Mouse (Mus musculus): ENCODE measurements around the gene Sowahb. TPM values are rescaled to one million over a fixed set of nuclear protein-coding genes. Genes with fewer than 3 reads are reported as not detected.

Gene Sowahb
- polyA plus RNA-seq, 1 experiment from 2014 or later, result not detected

DNA sequence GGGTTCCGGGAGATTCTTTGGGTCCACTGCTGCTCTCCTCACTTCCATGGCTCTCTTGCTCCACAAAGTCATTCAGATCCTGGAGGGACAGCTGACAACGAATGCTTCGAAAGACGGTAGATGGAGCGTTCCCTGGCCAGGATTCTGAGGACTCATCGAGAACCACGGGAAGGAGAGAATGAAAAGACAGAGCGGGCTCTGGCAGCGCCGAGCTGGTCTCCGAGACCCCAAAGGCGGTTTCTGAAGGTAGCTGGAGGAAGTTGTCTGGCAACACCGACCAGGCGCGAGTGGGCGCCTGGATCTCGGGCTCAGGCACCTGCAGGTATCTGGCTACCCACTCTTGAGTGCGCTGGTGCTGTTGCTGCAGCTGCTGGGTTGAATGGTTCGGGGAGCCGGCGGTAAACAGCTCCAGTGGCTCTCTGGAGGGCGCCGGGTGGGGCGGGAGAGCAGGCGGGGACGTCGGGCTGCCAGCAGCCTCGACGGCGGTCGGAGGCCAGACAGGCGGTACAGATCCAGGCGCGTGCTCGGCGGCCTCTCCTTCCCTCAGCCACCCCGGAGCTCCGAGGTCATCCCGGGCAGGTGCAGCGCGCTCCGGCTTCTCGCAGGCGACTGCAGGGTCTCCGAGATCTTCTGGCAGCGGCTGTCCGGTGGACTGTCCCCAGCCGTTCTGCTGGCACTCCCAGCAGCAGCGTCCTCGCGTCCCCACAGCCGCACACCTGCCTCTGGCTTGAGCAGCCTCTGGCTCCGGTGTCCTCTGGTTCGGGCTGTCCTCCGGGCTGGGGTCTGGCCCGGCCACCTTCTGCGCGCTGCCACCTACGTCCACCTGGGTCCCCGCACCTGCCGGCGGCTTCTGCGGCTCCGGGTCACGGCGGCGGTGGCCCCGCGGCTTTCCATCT lies 886 bp downstream of the Sowahb start:
- no peaks in the 10 kb centered on the region for H3K36me3 ChIP-seq (replicated peaks; ENCODE audit: control insufficient read depth, insufficient read depth)
- 2% methylated on average over 66 of the region's 69 CpGs for WGBS
- H3K9me3 ChIP-seq (ENCODE audit: control insufficient read depth, low read length), result no peaks in the 10 kb centered on the region
- peaks cover 17% of the 10 kb centered on the region for H3K4me1 ChIP-seq (replicated peaks; ENCODE audit: control insufficient read depth, insufficient read depth, low read length)
- peak; percentile 28; the same call in 1 of the 2 replicates for ATAC-seq (ENCODE audit: low FRiP score)
- peak overlapping the region; percentile 46 for H3K9ac ChIP-seq
- no peak overlapping the region for H3K27ac ChIP-seq
- H3K4me3 ChIP-seq (replicated peaks; ENCODE audit: low read length), result peak overlapping the region; percentile 43
- H3K4me2 ChIP-seq (replicated peaks), result peak overlapping the region; percentile 89
- peaks cover 77% of the 10 kb centered on the region for H3K27me3 ChIP-seq (ENCODE audit: control insufficient read depth, insufficient read depth, low read length)
- DNase-seq (ENCODE audit: low spot score), result no peak

DNA sequence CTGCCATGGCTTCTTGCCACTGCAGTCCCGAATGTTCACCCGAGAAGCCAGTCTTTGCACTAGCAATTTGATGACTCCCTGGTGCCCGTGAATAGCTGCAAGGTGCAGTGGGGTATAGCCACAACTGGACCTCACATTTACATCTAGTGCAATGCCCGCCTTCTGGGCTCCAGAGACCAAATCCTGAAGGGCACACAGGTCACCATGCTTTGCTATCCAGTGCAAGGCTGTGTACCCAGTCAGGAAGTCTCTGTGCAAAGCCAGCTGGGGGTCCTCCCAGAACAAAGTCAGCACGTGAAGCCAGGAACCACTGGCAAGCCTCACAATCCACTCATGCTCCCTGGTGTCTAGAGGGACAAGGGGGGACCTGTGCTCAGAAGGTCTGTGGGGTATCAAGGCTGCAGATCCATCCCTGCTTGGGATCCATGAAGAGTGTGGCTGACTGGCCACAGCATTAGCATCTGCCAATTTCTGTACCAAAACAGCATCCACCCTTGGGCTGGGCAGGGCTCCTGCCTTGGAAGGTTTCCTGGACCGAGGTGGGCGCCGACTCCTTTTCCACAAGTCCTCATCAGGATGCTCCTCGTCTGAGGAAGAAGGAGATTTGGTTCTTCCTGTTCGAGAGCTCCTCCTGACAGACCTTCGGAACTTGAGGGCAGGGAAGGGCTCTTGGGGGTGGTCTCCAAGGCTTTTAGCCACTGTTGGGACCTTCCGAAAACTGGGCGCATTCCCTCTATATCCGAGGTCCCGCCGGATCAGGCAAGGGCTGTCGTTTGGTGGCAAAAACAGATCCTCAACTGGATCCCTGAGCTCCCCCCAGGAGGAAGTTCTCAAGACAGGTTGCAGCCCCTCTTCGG lies 1.8 kb downstream of the Sowahb start:
- 43% methylated on average over 18 of the region's 18 CpGs for WGBS
- Histone ChIP-seq H3K9me3 (ENCODE audit: control insufficient read depth, low read length) (no peaks in the 10 kb centered on the region), H3K9ac (no peak overlapping the region), H3K4me3 (replicated peaks; ENCODE audit: low read length) (0 out of 2 replicates have a peak overlapping the region, but pooled peaks have one; percentile 43), H3K4me2 (replicated peaks) (peak overlapping the region; percentile 89), H3K4me1 (replicated peaks; ENCODE audit: control insufficient read depth, insufficient read depth, low read length) (peaks cover 17% of the 10 kb centered on the region), H3K36me3 (replicated peaks; ENCODE audit: control insufficient read depth, insufficient read depth) (no peaks in the 10 kb centered on the region), H3K27me3 (ENCODE audit: control insufficient read depth, insufficient read depth, low read length) (peaks cover 68% of the 10 kb centered on the region), H3K27ac (no peak overlapping the region)
- no peak for ATAC-seq (ENCODE audit: low FRiP score)
- DNase-seq (ENCODE audit: low spot score), result no peak

DNA sequence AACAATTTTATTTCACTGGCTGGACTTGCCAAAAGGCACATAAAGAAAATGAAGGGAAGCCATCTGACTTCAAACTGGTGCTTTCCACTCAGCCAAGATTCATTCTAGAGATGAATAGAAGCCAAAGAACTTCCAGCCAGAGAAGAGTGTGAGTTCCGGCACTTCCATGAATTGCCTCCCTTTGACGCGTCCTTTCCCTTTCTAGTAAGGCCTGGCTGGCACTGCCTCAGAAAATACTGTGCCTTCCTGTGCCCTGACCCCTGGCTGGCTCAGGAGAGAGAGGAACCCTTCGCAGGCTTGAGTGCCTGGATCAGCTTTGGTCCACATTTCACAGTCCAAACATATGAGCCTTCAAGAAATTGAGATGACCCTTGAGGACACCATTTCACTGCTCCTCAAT lies 2.8 kb downstream of the Sowahb start:
- no peaks in the 10 kb centered on the region for H3K9me3 ChIP-seq (ENCODE audit: control insufficient read depth, low read length)
- peaks cover 17% of the 10 kb centered on the region for H3K4me1 ChIP-seq (replicated peaks; ENCODE audit: control insufficient read depth, insufficient read depth, low read length)
- ATAC-seq (ENCODE audit: low FRiP score), result no peak
- H3K36me3 ChIP-seq (replicated peaks; ENCODE audit: control insufficient read depth, insufficient read depth), result no peaks in the 10 kb centered on the region
- peaks cover 58% of the 10 kb centered on the region for H3K27me3 ChIP-seq (ENCODE audit: control insufficient read depth, insufficient read depth, low read length)
- no peak overlapping the region for H3K27ac ChIP-seq
- no peak for DNase-seq (ENCODE audit: low spot score)
- WGBS, result 75% methylated on average over 4 of the region's 4 CpGs
- H3K4me2 ChIP-seq (replicated peaks), result no peak overlapping the region
- H3K9ac ChIP-seq, result no peak overlapping the region
- no peak overlapping the region for H3K4me3 ChIP-seq (replicated peaks; ENCODE audit: low read length)

DNA sequence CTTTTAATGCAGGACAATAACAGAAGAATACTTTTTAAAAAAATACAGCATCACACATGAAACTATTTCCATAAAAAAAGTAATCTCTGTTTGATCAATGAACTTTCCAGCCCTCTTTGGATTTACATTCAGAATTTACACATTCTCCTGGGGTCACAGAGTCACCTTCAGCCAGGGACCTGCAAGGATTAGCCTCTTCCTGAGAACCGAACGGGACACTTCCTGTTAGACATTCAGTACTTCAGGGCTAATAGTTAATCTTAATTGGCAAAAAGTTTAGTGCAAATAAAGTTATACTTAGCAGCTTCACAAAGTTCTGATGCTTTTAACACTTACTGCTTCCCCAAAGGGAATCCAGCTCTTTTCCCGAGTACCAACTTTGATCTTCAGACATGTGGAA lies 3.5 kb downstream of the Sowahb start:
- peaks cover 50% of the 10 kb centered on the region for H3K27me3 ChIP-seq (ENCODE audit: control insufficient read depth, insufficient read depth, low read length)
- H3K4me1 ChIP-seq (replicated peaks; ENCODE audit: control insufficient read depth, insufficient read depth, low read length), result peaks cover 17% of the 10 kb centered on the region
- no peak overlapping the region for H3K4me3 ChIP-seq (replicated peaks; ENCODE audit: low read length)
- no peaks in the 10 kb centered on the region for H3K9me3 ChIP-seq (ENCODE audit: control insufficient read depth, low read length)
- H3K27ac ChIP-seq, result no peak overlapping the region
- DNase-seq (ENCODE audit: low spot score) (no peak), ATAC-seq (ENCODE audit: low FRiP score) (no peak)
- no peaks in the 10 kb centered on the region for H3K36me3 ChIP-seq (replicated peaks; ENCODE audit: control insufficient read depth, insufficient read depth)
- no peak overlapping the region for H3K4me2 ChIP-seq (replicated peaks)
- H3K9ac ChIP-seq, result no peak overlapping the region
- 71% methylated on average over 3 of the region's 3 CpGs for WGBS

DNA sequence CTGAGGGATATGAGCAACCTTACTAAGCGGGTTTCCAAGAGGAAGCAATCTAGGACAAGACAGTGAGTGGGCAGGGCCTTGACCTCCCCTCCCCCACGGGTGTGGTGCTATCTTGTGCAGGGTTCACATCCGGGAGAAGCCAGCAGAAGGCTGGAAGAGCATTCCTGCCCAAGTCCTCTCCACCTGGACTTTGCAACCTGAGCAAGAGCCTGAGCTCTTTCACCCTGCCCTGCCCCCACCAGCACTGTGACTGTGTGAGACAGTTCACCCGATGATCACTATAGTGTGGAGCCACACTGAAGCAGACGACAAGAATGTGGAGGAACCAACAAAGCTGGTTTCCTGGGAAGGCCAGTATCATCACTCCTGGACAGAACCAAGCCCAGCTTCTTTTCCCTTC lies 4.7 kb downstream of the Sowahb start:
- no peak overlapping the region for H3K9ac ChIP-seq
- WGBS, result 70% methylated on average over 5 of the region's 5 CpGs
- H3K4me3 ChIP-seq (replicated peaks; ENCODE audit: low read length), result no peak overlapping the region
- H3K4me1 ChIP-seq (replicated peaks; ENCODE audit: control insufficient read depth, insufficient read depth, low read length), result peaks cover 13% of the 10 kb centered on the region
- peaks cover 39% of the 10 kb centered on the region for H3K27me3 ChIP-seq (ENCODE audit: control insufficient read depth, insufficient read depth, low read length)
- DNase-seq (ENCODE audit: low spot score) (no peak), ATAC-seq (ENCODE audit: low FRiP score) (no peak)
- no peaks in the 10 kb centered on the region for H3K36me3 ChIP-seq (replicated peaks; ENCODE audit: control insufficient read depth, insufficient read depth)
- H3K9me3 ChIP-seq (ENCODE audit: control insufficient read depth, low read length), result no peaks in the 10 kb centered on the region
- H3K4me2 ChIP-seq (replicated peaks), result no peak overlapping the region
- H3K27ac ChIP-seq, result no peak overlapping the region

DNA sequence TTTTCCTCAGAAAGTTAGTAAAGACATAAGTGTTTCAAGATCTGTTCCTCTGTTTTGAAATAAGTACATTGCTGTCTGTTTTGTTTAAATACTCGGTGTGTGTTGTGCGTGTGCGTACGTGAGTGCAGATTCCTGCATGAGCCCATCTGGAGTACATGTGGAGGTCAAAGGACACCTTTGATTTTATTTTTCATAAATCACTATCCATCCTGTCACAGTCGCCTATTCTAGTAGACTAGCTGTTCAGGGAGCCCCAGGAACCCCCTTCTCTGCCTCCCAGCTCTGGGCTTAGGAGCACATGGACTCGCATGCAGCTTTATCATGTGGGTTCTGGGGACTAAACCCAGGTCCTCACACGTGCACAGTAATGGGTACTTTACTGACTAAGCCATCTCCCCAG lies 8.6 kb downstream of the Sowahb start:
- no peak for DNase-seq (ENCODE audit: low spot score)
- H3K27ac ChIP-seq, result no peak overlapping the region
- no peak overlapping the region for H3K4me2 ChIP-seq (replicated peaks)
- 73% methylated on average over 7 of the region's 7 CpGs for WGBS
- no peaks in the 10 kb centered on the region for H3K36me3 ChIP-seq (replicated peaks; ENCODE audit: control insufficient read depth, insufficient read depth)
- no peaks in the 10 kb centered on the region for H3K9me3 ChIP-seq (ENCODE audit: control insufficient read depth, low read length)
- ATAC-seq (ENCODE audit: low FRiP score), result no peak
- no peaks in the 10 kb centered on the region for H3K4me1 ChIP-seq (replicated peaks; ENCODE audit: control insufficient read depth, insufficient read depth, low read length)
- no peak overlapping the region for H3K9ac ChIP-seq
- H3K4me3 ChIP-seq (replicated peaks; ENCODE audit: low read length), result no peak overlapping the region
- peaks cover under 1% of the 10 kb centered on the region; the same call in 1 of the 2 replicates for H3K27me3 ChIP-seq (ENCODE audit: control insufficient read depth, insufficient read depth, low read length)

DNA sequence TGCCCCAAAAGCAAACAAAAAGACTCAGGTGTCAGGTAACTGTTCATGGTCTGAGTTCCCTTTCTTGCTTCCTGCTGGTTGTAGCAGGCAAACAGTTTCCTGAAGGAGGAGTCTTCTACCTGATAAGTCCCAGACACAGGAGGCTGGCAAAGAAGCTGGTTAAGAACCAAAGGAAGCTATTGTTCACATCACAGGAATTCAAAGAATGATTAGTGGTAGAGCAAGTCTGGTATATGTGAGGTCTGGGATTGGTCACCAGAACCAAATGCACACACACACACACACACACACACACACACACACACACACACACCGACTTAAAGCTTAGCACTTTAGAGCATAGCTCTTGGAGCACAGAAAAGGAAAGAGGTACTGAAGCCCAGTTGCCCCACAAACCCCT lies 9.5 kb downstream of the Sowahb start:
- ATAC-seq (ENCODE audit: low FRiP score), result no peak
- H3K27ac ChIP-seq, result no peak overlapping the region
- H3K4me2 ChIP-seq (replicated peaks), result no peak overlapping the region
- H3K4me1 ChIP-seq (replicated peaks; ENCODE audit: control insufficient read depth, insufficient read depth, low read length), result no peaks in the 10 kb centered on the region
- no peak overlapping the region for H3K4me3 ChIP-seq (replicated peaks; ENCODE audit: low read length)
- no peaks in the 10 kb centered on the region for H3K36me3 ChIP-seq (replicated peaks; ENCODE audit: control insufficient read depth, insufficient read depth)
- 75% methylated on average over 1 of the region's 1 CpGs for WGBS
- DNase-seq (ENCODE audit: low spot score), result no peak
- no peaks in the 10 kb centered on the region for H3K9me3 ChIP-seq (ENCODE audit: control insufficient read depth, low read length)
- no peaks in the 10 kb centered on the region for H3K27me3 ChIP-seq (ENCODE audit: control insufficient read depth, insufficient read depth, low read length)
- H3K9ac ChIP-seq, result no peak overlapping the region

DNA sequence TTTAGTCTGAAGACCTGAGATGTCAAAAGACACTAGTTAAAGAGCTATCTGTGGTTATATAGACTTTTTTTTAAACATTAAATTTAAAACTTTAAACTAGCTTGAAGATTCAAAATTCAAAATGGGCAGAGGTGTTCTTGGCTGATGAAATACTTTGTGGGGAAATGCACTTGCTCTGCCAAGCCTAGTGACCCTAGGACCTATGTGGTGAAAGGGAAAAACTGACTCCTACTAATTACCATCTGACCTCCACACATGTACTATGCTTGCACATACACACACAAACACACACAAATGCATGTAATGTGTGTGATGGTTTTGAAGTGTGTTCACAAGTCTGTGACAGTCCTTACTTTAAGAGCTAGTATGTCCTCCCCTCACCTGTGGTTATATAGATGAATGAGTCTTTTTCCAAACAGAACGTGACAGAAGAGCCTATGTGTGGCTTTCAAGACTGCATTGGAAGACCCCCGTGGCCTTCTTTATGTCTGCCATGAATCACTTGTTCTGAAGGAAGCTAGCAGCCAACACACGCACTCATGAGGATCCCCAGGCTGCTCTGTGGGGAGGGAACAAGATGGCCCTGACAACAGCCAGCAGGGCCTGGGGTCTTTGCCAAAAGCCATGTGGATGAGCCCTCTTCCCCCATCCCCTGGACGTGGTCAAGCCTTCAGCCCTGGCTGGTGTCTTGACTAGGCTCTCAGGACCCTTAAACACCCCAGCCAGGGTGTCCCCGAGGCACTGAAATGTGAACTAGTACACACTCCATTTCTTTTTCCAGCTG lies 11.5 kb downstream of the Sowahb start:
- H3K36me3 ChIP-seq (replicated peaks; ENCODE audit: control insufficient read depth, insufficient read depth), result no peaks in the 10 kb centered on the region
- H3K4me3 ChIP-seq (replicated peaks; ENCODE audit: low read length), result no peak overlapping the region
- no peak for ATAC-seq (ENCODE audit: low FRiP score)
- 82% methylated on average over 5 of the region's 5 CpGs for WGBS
- DNase-seq (ENCODE audit: low spot score), result no peak
- H3K27me3 ChIP-seq (ENCODE audit: control insufficient read depth, insufficient read depth, low read length), result no peaks in the 10 kb centered on the region
- no peaks in the 10 kb centered on the region for H3K4me1 ChIP-seq (replicated peaks; ENCODE audit: control insufficient read depth, insufficient read depth, low read length)
- H3K4me2 ChIP-seq (replicated peaks), result no peak overlapping the region
- no peak overlapping the region for H3K9ac ChIP-seq
- no peaks in the 10 kb centered on the region for H3K9me3 ChIP-seq (ENCODE audit: control insufficient read depth, low read length)
- no peak overlapping the region for H3K27ac ChIP-seq

DNA sequence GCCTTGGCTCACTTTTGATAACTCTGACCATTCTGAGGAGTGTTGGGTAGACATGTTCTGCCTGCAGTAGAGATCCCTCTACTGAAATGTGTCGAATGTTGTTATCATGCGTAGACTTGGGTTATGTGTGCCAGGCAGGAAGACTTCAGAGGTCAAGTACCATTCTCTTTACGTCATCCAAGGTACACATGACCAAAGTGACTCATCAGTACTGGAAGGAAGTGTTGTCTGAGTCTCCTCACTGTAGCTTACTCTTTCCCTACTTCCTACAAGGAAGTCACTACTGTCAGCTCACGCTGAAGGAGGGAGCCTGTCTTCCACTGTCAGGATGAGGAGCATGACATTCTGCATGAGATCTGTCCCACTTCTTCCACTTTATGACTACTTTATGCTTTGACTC lies 12.2 kb downstream of the Sowahb start:
- Histone ChIP-seq H3K4me3 (replicated peaks; ENCODE audit: low read length) (no peak overlapping the region), H3K27me3 (ENCODE audit: control insufficient read depth, insufficient read depth, low read length) (no peaks in the 10 kb centered on the region), H3K36me3 (replicated peaks; ENCODE audit: control insufficient read depth, insufficient read depth) (no peaks in the 10 kb centered on the region), H3K27ac (no peak overlapping the region), H3K9ac (no peak overlapping the region), H3K4me1 (replicated peaks; ENCODE audit: control insufficient read depth, insufficient read depth, low read length) (no peaks in the 10 kb centered on the region), H3K9me3 (ENCODE audit: control insufficient read depth, low read length) (no peaks in the 10 kb centered on the region), H3K4me2 (replicated peaks) (no peak overlapping the region)
- WGBS, result 89% methylated on average over 4 of the region's 4 CpGs
- DNase-seq (ENCODE audit: low spot score), result no peak
- no peak for ATAC-seq (ENCODE audit: low FRiP score)

Measured in hindbrain, embryonic 14.5 days (tissue).